In the genomic region with DNA sequence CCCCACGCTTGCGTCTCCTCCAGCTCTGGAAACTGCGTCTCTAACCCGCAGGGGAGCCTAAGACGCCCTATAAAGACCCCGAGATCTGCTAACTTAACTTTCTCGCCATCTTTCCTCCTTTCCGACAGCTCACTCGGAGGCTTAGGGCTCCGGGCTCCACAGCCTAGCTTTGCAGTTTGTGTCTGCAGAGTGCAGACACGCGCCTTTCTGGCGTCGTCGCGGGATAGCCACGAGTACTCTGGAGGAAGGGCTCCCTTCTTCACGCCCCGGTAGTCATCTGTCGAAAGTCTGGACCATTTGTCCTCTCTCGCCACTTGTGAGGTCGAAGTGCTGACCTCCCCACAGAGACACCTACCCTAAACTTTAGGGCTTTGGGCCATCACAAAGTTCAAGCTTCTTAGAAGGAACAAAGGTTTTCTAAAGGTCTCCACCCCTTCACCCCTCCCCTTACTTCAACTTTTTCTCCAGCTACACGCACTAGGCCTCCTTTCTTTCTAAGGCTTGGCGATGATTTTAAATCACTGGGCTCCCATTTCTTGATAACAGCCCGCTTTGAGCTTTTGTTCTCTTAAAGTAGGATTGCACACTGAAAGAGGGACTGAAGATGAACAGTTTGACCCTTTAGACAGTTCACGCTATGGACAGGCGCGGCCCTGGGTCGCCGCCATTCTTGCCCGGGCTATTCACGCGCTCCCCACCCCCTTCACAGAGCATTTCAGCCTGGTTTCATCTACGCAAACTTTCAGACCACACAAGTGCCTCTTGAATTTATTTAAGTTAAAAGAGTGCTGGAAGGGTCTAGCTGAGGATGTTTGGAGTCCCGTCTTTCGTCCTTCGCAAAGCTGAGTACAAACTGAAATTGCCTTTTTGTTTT, we compare ENCODE assay signal across 10 mouse cellular contexts. TPM values are rescaled to one million over a fixed set of nuclear protein-coding genes. Genes with fewer than 3 reads are reported as not detected.
DNase-seq lines count a peak whose midpoint lies in the region; ATAC-seq and TF ChIP-seq lines count a peak whose summit lies in the region.
"Had no signal": no experiment of that assay in that cellular context is flagged by ENCODE, and none has a peak within 500 bp of the region (broad histone marks: within the 10 kb centered on the region; RNA-seq: fewer than 3 reads in every experiment).

No protein-coding gene starts in this region.

- H3K4me2 ChIP-seq in heart, embryonic 14.5 days (ENCODE audit: low read length): 0 out of 2 replicates have a peak overlapping the region, but pooled peaks have one; percentile 25
- H3K4me2 ChIP-seq in embryonic facial prominence, embryonic 14.5 days (ENCODE audit: low read depth, low read length): 0 out of 2 replicates have a peak overlapping the region, but pooled peaks have one; percentile 28
- peak overlapping the region; percentile 27; the same call in 1 of the 2 replicates for H3K4me2 ChIP-seq in limb, embryonic 13.5 days (replicated peaks)
- H3K4me2 ChIP-seq: liver, embryonic 13.5 days had no signal

- no peak for TF ChIP-seq EP300 in ES-Bruce4 (IDR thresholded peaks at IDR 0.05; ENCODE audit: insufficient read depth, low read depth, low read length)

- DNase-seq in heart, postnatal 25 days (ENCODE audit: low spot score): no peak
- no peak for DNase-seq in embryonic facial prominence, embryonic 14.5 days (ENCODE audit: low spot score)
- DNase-seq in layer of hippocampus, adult 9-11 months: no peak
- no peak for DNase-seq in left cerebral cortex, adult 8-10 months (ENCODE audit: low spot score in 2 of 2)
- DNase-seq: liver, embryonic 13.5 days had no signal

- ATAC-seq in heart, embryonic 14.5 days (ENCODE audit: insufficient number of reproducible peaks, insufficient read depth, low FRiP score, low read depth): no peak
- no peak for ATAC-seq in embryonic facial prominence, embryonic 14.5 days (ENCODE audit: low read depth)
- no peak for ATAC-seq in limb, embryonic 13.5 days (ENCODE audit: low FRiP score, low read depth)
- ATAC-seq in erythroblast, adult 5-6 weeks (replicated peaks; ENCODE audit: low FRiP score, poor library complexity, severe bottlenecking): no peak

- 3% methylated on average over 37 of the region's 37 CpGs for WGBS in heart, embryonic 14.5 days
- WGBS in embryonic facial prominence, embryonic 14.5 days: 2% methylated on average over 37 of the region's 37 CpGs
- under 1% methylated on average over 37 of the region's 37 CpGs for WGBS in limb, embryonic 13.5 days

- TF ChIP-seq POLR2A in ES-Bruce4 (IDR thresholded peaks at IDR 0.05; ENCODE audit: insufficient read depth, low read length): no peak

- no peak for TF ChIP-seq CTCF in ES-Bruce4 (IDR thresholded peaks at IDR 0.05; ENCODE audit: low read depth, low read length)

- H3K9me3 ChIP-seq in heart, embryonic 14.5 days (ENCODE audit: control insufficient read depth, low read length): no peaks in the 10 kb centered on the region
- no peaks in the 10 kb centered on the region for H3K9me3 ChIP-seq in ES-Bruce4 (replicated peaks; ENCODE audit: control insufficient read depth, insufficient read depth, low read length, poor library complexity, severe bottlenecking)
- no peaks in the 10 kb centered on the region for H3K9me3 ChIP-seq in embryonic facial prominence, embryonic 14.5 days (ENCODE audit: control insufficient read depth, low read length)
- H3K9me3 ChIP-seq in limb, embryonic 13.5 days: no peaks in the 10 kb centered on the region
- H3K9me3 ChIP-seq: liver, embryonic 13.5 days had no signal

- peaks cover 94% of the 10 kb centered on the region for H3K27me3 ChIP-seq in heart, embryonic 14.5 days (ENCODE audit: control insufficient read depth, insufficient read depth, low read length)
- H3K27me3 ChIP-seq in ES-Bruce4 (ENCODE audit: control insufficient read depth, insufficient read depth, low read length, poor library complexity, severe bottlenecking): peaks cover 33% of the 10 kb centered on the region
- H3K27me3 ChIP-seq in embryonic facial prominence, embryonic 14.5 days (replicated peaks; ENCODE audit: control insufficient read depth, insufficient read depth, low read length): peaks cover 95% of the 10 kb centered on the region
- peaks cover 95% of the 10 kb centered on the region for H3K27me3 ChIP-seq in limb, embryonic 13.5 days

- peaks cover 0 to 27% of the 10 kb centered on the region in 2 experiments; a peak in 3 of 4 replicates for H3K4me1 ChIP-seq in heart, embryonic 14.5 days (ENCODE audit: control insufficient read depth in 2 of 2, insufficient read depth in 2 of 2, low read length in 2 of 2)
- H3K4me1 ChIP-seq in ES-Bruce4 (ENCODE audit: control insufficient read depth, insufficient read depth, low read length): no peaks in the 10 kb centered on the region
- peaks cover 15% of the 10 kb centered on the region for H3K4me1 ChIP-seq in embryonic facial prominence, embryonic 14.5 days (ENCODE audit: control insufficient read depth, insufficient read depth, low read length)
- H3K4me1 ChIP-seq in limb, embryonic 13.5 days: peaks cover 37% of the 10 kb centered on the region

- H3K36me3 ChIP-seq in heart, embryonic 14.5 days (ENCODE audit: control insufficient read depth, insufficient read depth, low read length): no peaks in the 10 kb centered on the region
- no peaks in the 10 kb centered on the region for H3K36me3 ChIP-seq in ES-Bruce4 (ENCODE audit: control insufficient read depth, insufficient read depth, low read length, poor library complexity, severe bottlenecking)
- no peaks in the 10 kb centered on the region for H3K36me3 ChIP-seq in embryonic facial prominence, embryonic 14.5 days (ENCODE audit: control insufficient read depth, insufficient read depth, low read length)
- no peaks in the 10 kb centered on the region for H3K36me3 ChIP-seq in limb, embryonic 13.5 days
- H3K36me3 ChIP-seq: liver, embryonic 13.5 days had no signal

- no peak overlapping the region for H3K27ac ChIP-seq in heart, embryonic 14.5 days (replicated peaks in 1 of 2; ENCODE audit: control insufficient read depth in 1 of 2, insufficient read depth in 1 of 2, low read depth in 2 of 2, low read length in 2 of 2)
- no peak overlapping the region for H3K27ac ChIP-seq in ES-Bruce4 (ENCODE audit: insufficient read depth, low read length)
- H3K27ac ChIP-seq in embryonic facial prominence, embryonic 14.5 days (replicated peaks; ENCODE audit: low read depth, low read length): no peak overlapping the region
- H3K27ac ChIP-seq in limb, embryonic 13.5 days: no peak overlapping the region
- H3K27ac ChIP-seq: liver, embryonic 13.5 days had no signal

- 0 out of 4 replicates have a peak overlapping the region, but pooled peaks of 1 of the 2 experiments have one; percentile 6 for H3K4me3 ChIP-seq in heart, embryonic 14.5 days (ENCODE audit: control insufficient read depth in 1 of 2, insufficient read depth in 1 of 2, low read depth in 1 of 2, low read length in 2 of 2)
- H3K4me3 ChIP-seq in ES-Bruce4 (ENCODE audit: low read depth, low read length): peak overlapping the region; percentile 11; the same call in 1 of the 2 replicates
- 0 out of 2 replicates have a peak overlapping the region, but pooled peaks have one; percentile 17 for H3K4me3 ChIP-seq in embryonic facial prominence, embryonic 14.5 days (ENCODE audit: low read depth, low read length)
- H3K4me3 ChIP-seq in limb, embryonic 13.5 days: peak overlapping the region; percentile 14; the same call in 1 of the 2 replicates
- H3K4me3 ChIP-seq: erythroblast, embryonic 14.5 days; liver, embryonic 13.5 days had no signal

- no peak overlapping the region for H3K9ac ChIP-seq in heart, embryonic 14.5 days (ENCODE audit: low read length)
- no peak overlapping the region for H3K9ac ChIP-seq in ES-Bruce4 (ENCODE audit: low read depth, poor library complexity, severe bottlenecking)
- no peak overlapping the region for H3K9ac ChIP-seq in embryonic facial prominence, embryonic 14.5 days (ENCODE audit: low read depth, low read length)
- no peak overlapping the region for H3K9ac ChIP-seq in limb, embryonic 13.5 days
- H3K9ac ChIP-seq: liver, embryonic 13.5 days had no signal

- intact Hi-C loops in heart, postnatal 25 days (cut with DNase I): no loop called here

RNA-seq across cellular contexts. Expression of a gene that starts 4.4 kb away (rescaled TPM):
- polyA plus RNA-seq in heart, embryonic 14.5 days (2014; fragmentation: Nextera tagmentation; extraction: Ambion mirVana): not detected in 2 replicates
- not detected for total RNA-seq in heart, postnatal 25 days (2021)
- not detected in 2 replicates for polyA plus RNA-seq in ES-Bruce4 (2011; ENCODE audit: insufficient read depth, insufficient read length, low read depth, missing spikeins)
- polyA plus RNA-seq in embryonic facial prominence, embryonic 14.5 days (2014; fragmentation: Nextera tagmentation; extraction: Ambion mirVana): 0.21 TPM in 1 of 2 replicates, not detected in the other
- polyA plus RNA-seq in limb, embryonic 13.5 days (2015; fragmentation: Nextera tagmentation; extraction: Ambion mirVana): 0.08 TPM in 1 of 2 replicates, not detected in the other
- not detected in 2 replicates for total RNA-seq in erythroblast, adult 5-6 weeks (2015; ENCODE audit: low replicate concordance)
- total RNA-seq in erythroblast, adult 5-6 weeks (2017; ENCODE audit: low replicate concordance): not detected in 2 replicates
- total RNA-seq in left cerebral cortex, adult 8-10 months (2022): under 1 TPM in 3 of 4 experiments, not detected in 1; 0.25 to 0.33 (median 0.32) TPM
- polyA plus RNA-seq: erythroblast, embryonic 14.5 days; liver, embryonic 13.5 days had no signal
